Mouse (Mus musculus) heart, adult 11 months (tissue): ENCODE data around the gene Sp3.
"Not testable (repeated sequence)": the region's sequence is repeated elsewhere in the genome, so short reads cannot be mapped to it uniquely, and the experiment has no call there.

ENCODE experiments used
- DNase-seq: peaks from one replicate; pipeline ENCODE4 v3.0.0; 2022

Gene Sp3

GRCm38 (mm10) chr2:72988945-72989344, 8.7 kb upstream of the Sp3 start:
- not testable (repeated sequence) for DNase-seq

GRCm38 (mm10) chr2:72986616-72987015, 6.4 kb upstream of the Sp3 start, which contains the start of gene Gm11084:
Gm11084 (minus strand) TSS chr2:72986716.
- no peak for DNase-seq

GRCm38 (mm10) chr2:72985516-72985915, 5.3 kb upstream of the Sp3 start:
- DNase-seq, result peak; percentile 41

GRCm38 (mm10) chr2:72984806-72985205, 4.6 kb upstream of the Sp3 start:
- DNase-seq, result peak; percentile 80

- peak; percentile 36 for DNase-seq
Measured at GRCm38 (mm10) chr2:72983211-72983610, 3.0 kb upstream of the Sp3 start.

GRCm38 (mm10) chr2:72982110-72982785, 2.0 kb upstream of the Sp3 start:
- peak; percentile 69 for DNase-seq

GRCm38 (mm10) chr2:72981441-72982109, 1.3 kb upstream of the Sp3 start:
- peak; percentile 86 for DNase-seq

GRCm38 (mm10) chr2:72981075-72981420, 802 bp upstream of the Sp3 start:
- no peak for DNase-seq

GRCm38 (mm10) chr2:72979659-72980071, 581 bp downstream of the Sp3 start:
- peak; percentile 99 for DNase-seq

- peak; percentile 99 for DNase-seq
Measured at GRCm38 (mm10) chr2:72978901-72979658, 1.2 kb downstream of the Sp3 start.

GRCm38 (mm10) chr2:72978473-72978872, 1.8 kb downstream of the Sp3 start:
- no peak for DNase-seq

- peak; percentile 74 for DNase-seq
Measured at GRCm38 (mm10) chr2:72977272-72977671, 3.0 kb downstream of the Sp3 start.

- DNase-seq, result no peak
Measured at GRCm38 (mm10) chr2:72976036-72976435, 4.2 kb downstream of the Sp3 start.

- DNase-seq, result no peak
Measured at GRCm38 (mm10) chr2:72970831-72971230, 9.4 kb downstream of the Sp3 start.

GRCm38 (mm10) chr2:72970302-72970701, 9.9 kb downstream of the Sp3 start:
- DNase-seq, result no peak

GRCm38 (mm10) chr2:72968536-72968935, 11.7 kb downstream of the Sp3 start:
- no peak for DNase-seq

- DNase-seq, result no peak
Measured at GRCm38 (mm10) chr2:72965450-72965849, 14.8 kb downstream of the Sp3 start.

- no peak for DNase-seq
Measured at GRCm38 (mm10) chr2:72956415-72956814, 23.8 kb downstream of the Sp3 start.

GRCm38 (mm10) chr2:72952979-72953378, 27.3 kb downstream of the Sp3 start:
- no peak for DNase-seq

- DNase-seq, result no peak
Measured at GRCm38 (mm10) chr2:72935937-72936336, 44.3 kb downstream of the Sp3 start.

- no peak for DNase-seq
Measured at GRCm38 (mm10) chr2:72932186-72932585, 48.1 kb downstream of the Sp3 start.

- DNase-seq, result no peak
Measured at GRCm38 (mm10) chr2:72924981-72925380, 55.3 kb downstream of the Sp3 start.

GRCm38 (mm10) chr2:72916170-72916569, 64.1 kb downstream of the Sp3 start:
- peak; percentile 21 for DNase-seq
